ENCODE assay signal across 1 mouse cellular context in genomic region chr7:16240281-16240977, GRCm38 (mm10).
TF ChIP-seq lines count a peak whose summit lies in the region.

No protein-coding gene starts in this region.

TF ChIP-seq in MEL, 35 proteins besides CTCF, POLR2A, EP300 and RAD21:
- TF ChIP-seq MXI1 (IDR thresholded peaks at IDR 0.05; ENCODE audit: low read depth, low read length) = peak; percentile 58; the same call in 1 of the 2 replicates
- TF ChIP-seq POLR2AphosphoS5 (IDR thresholded peaks at IDR 0.05; ENCODE audit: borderline replicate concordance, low read depth, low read length) = no peak
- no peak for TF ChIP-seq ZC3H11A (IDR thresholded peaks at IDR 0.05; ENCODE audit: low read depth, low read length)
- 0 out of 2 replicates have a peak, but pooled peaks have one; percentile 24 for TF ChIP-seq BHLHE40 (IDR thresholded peaks at IDR 0.05; ENCODE audit: borderline replicate concordance, low read depth, low read length)
- TF ChIP-seq POLR2AphosphoS2 (IDR thresholded peaks at IDR 0.05; ENCODE audit: low read length) = no peak
- TF ChIP-seq HCFC1 (IDR thresholded peaks at IDR 0.05; ENCODE audit: low read depth, low read length) = 0 out of 2 replicates have a peak, but pooled peaks have one; percentile 35
- peak; percentile 71; the same call in 1 of the 2 replicates for TF ChIP-seq MAZ (IDR thresholded peaks at IDR 0.05; ENCODE audit: low read depth, low read length)
- no peak for TF ChIP-seq UBTF (IDR thresholded peaks at IDR 0.05; ENCODE audit: borderline replicate concordance, insufficient read depth, low read depth, low read length)
- peak; percentile 69; the same call in 1 of the 2 replicates for TF ChIP-seq TCF12 (IDR thresholded peaks at IDR 0.05; ENCODE audit: low read depth, low read length)
- TF ChIP-seq ETS1 (IDR thresholded peaks at IDR 0.05; ENCODE audit: low read depth, low read length) = peak; percentile 89
- TF ChIP-seq GATA1 (IDR thresholded peaks at IDR 0.05; ENCODE audit: low read depth, low read length) = peak; percentile 82
- no peak for TF ChIP-seq MEF2A (IDR thresholded peaks at IDR 0.05; ENCODE audit: extremely low read depth, insufficient replicate concordance, low read depth, low read length, poor library complexity, severe bottlenecking)
- TF ChIP-seq SIN3A (IDR thresholded peaks at IDR 0.05; ENCODE audit: low read length) = peak; percentile 76
- peak; percentile 77 for TF ChIP-seq RCOR1 (IDR thresholded peaks at IDR 0.05; ENCODE audit: low read depth, low read length)
